Mouse (Mus musculus): ENCODE results near the gene Bco1. TPM values are rescaled to one million over a fixed set of nuclear protein-coding genes. Genes with fewer than 3 reads are reported as not detected.

Gene Bco1
- polyA plus RNA-seq, 1 experiment from 2014 or later: 0.11 TPM

- Histone ChIP-seq H3K4me3 (ENCODE audit: low read depth, low read length) (no peak overlapping the region), H3K4me2 (ENCODE audit: low read depth, low read length) (no peak overlapping the region), H3K9ac (replicated peaks; ENCODE audit: low read length) (no peak overlapping the region), H3K4me1 (ENCODE audit: control insufficient read depth, insufficient read depth, low read length) (no peaks in the 10 kb centered on the region; the same call in 1 of the 2 replicates), H3K36me3 (replicated peaks; ENCODE audit: control insufficient read depth, insufficient read depth, low read depth, low read length) (no peaks in the 10 kb centered on the region), H3K27ac (replicated peaks; ENCODE audit: low read depth, low read length) (no peak overlapping the region), H3K9me3 (replicated peaks; ENCODE audit: control insufficient read depth, low read length) (no peaks in the 10 kb centered on the region), H3K27me3 (ENCODE audit: control insufficient read depth, insufficient read depth, low read length) (no peaks in the 10 kb centered on the region)
- WGBS: 59% methylated on average over 11 of the region's 11 CpGs
- peak; percentile 30 for DNase-seq (ENCODE audit: low spot score)
- ATAC-seq (replicated peaks; ENCODE audit: insufficient number of reproducible peaks, low FRiP score, low TSS enrichment, low read depth): no peak
Measured at GRCm38 (mm10) chr8:117097564-117098191, 2.0 kb downstream of the Bco1 start.

DNA sequence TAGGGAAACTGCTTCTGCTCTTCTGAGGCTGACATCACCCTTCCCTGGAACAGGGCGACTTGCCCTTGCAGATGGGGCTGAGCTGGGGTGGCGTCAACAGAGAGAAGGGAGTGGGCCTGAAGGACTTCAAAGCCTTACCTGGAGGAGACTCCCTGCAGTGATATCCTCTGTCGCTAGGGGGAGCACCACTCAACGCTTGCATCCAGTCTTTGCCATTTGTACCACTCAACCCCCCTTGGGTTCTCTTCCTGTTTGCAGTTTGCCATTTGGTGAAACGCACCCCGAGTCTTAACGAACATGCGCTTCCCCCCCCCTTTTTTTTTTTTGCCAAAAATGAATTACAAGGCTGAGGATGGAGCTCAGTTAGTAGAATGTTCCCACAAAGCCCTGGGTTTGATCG, 11.9 kb downstream of the Bco1 start:
- no peaks in the 10 kb centered on the region for H3K36me3 ChIP-seq (replicated peaks; ENCODE audit: control insufficient read depth, insufficient read depth, low read depth, low read length)
- 20% methylated on average over 9 of the region's 9 CpGs for WGBS
- H3K27ac ChIP-seq (replicated peaks; ENCODE audit: low read depth, low read length): no peak overlapping the region
- no peak overlapping the region for H3K4me3 ChIP-seq (ENCODE audit: low read depth, low read length)
- peak; percentile 84 for DNase-seq (ENCODE audit: low spot score)
- H3K9ac ChIP-seq (replicated peaks; ENCODE audit: low read length): no peak overlapping the region
- H3K27me3 ChIP-seq (ENCODE audit: control insufficient read depth, insufficient read depth, low read length): no peaks in the 10 kb centered on the region
- H3K4me1 ChIP-seq (ENCODE audit: control insufficient read depth, insufficient read depth, low read length): no peaks in the 10 kb centered on the region
- no peak for ATAC-seq (replicated peaks; ENCODE audit: insufficient number of reproducible peaks, low FRiP score, low TSS enrichment, low read depth)
- no peaks in the 10 kb centered on the region for H3K9me3 ChIP-seq (replicated peaks; ENCODE audit: control insufficient read depth, low read length)
- no peak overlapping the region for H3K4me2 ChIP-seq (ENCODE audit: low read depth, low read length)

- no peak overlapping the region for H3K9ac ChIP-seq (replicated peaks; ENCODE audit: low read length)
Measured at GRCm38 (mm10) chr8:117109018-117109711, 13.5 kb downstream of the Bco1 start.

DNA sequence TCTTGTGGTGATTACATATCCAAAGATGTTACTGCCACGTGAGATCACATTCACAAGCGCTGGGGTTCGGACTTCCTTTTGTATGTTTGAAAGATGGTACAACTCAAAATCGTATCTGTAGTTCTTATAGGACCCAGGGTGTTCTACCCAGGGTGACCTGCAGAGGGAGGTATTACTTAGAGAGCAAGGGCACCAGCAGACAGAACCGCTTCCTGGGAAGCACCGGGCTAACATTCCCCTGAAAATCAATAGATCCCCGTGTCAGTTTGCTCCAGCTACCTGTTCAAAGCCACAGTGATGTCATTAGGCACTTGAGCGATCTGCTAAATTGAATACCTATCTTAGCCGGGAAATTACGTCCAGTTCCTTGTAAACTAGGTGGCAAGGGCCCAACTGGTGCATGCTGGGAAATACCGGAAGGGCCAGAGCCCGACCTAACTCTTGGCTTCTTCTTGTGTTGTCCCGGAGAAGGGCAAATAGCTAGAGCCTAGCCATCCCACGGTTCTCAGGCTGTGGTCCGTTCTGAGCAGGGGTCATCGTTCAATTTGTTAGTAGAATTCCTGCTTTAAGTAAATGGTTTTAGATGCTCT, 14.2 kb downstream of the Bco1 start:
- Histone ChIP-seq H3K27ac (replicated peaks; ENCODE audit: low read depth, low read length) (no peak overlapping the region), H3K9me3 (replicated peaks; ENCODE audit: control insufficient read depth, low read length) (no peaks in the 10 kb centered on the region), H3K36me3 (replicated peaks; ENCODE audit: control insufficient read depth, insufficient read depth, low read depth, low read length) (no peaks in the 10 kb centered on the region), H3K4me1 (ENCODE audit: control insufficient read depth, insufficient read depth, low read length) (no peaks in the 10 kb centered on the region), H3K9ac (replicated peaks; ENCODE audit: low read length) (no peak overlapping the region), H3K4me3 (ENCODE audit: low read depth, low read length) (no peak overlapping the region), H3K27me3 (ENCODE audit: control insufficient read depth, insufficient read depth, low read length) (no peaks in the 10 kb centered on the region), H3K4me2 (ENCODE audit: low read depth, low read length) (no peak overlapping the region)
- WGBS: 47% methylated on average over 16 of the region's 16 CpGs
- peak; percentile 39 for DNase-seq (ENCODE audit: low spot score)
- ATAC-seq (replicated peaks; ENCODE audit: insufficient number of reproducible peaks, low FRiP score, low TSS enrichment, low read depth): no peak

More at GRCm38 (mm10) chr8:117109018-117109711, 13.5 kb downstream of the Bco1 start:
- H3K9me3 ChIP-seq (replicated peaks; ENCODE audit: control insufficient read depth, low read length): no peaks in the 10 kb centered on the region
- no peaks in the 10 kb centered on the region for H3K4me1 ChIP-seq (ENCODE audit: control insufficient read depth, insufficient read depth, low read length)
- H3K4me3 ChIP-seq (ENCODE audit: low read depth, low read length): no peak overlapping the region
- no peaks in the 10 kb centered on the region for H3K36me3 ChIP-seq (replicated peaks; ENCODE audit: control insufficient read depth, insufficient read depth, low read depth, low read length)
- H3K4me2 ChIP-seq (ENCODE audit: low read depth, low read length): no peak overlapping the region
- no peak overlapping the region for H3K27ac ChIP-seq (replicated peaks; ENCODE audit: low read depth, low read length)
- ATAC-seq (replicated peaks; ENCODE audit: insufficient number of reproducible peaks, low FRiP score, low TSS enrichment, low read depth) (no peak), DNase-seq (ENCODE audit: low spot score) (no peak)
- WGBS: 90% methylated on average over 19 of the region's 19 CpGs
- no peaks in the 10 kb centered on the region for H3K27me3 ChIP-seq (ENCODE audit: control insufficient read depth, insufficient read depth, low read length)

- WGBS: 90% methylated on average over 3 of the region's 3 CpGs
- Histone ChIP-seq H3K27me3 (ENCODE audit: control insufficient read depth, insufficient read depth, low read length) (no peaks in the 10 kb centered on the region), H3K4me2 (ENCODE audit: low read depth, low read length) (no peak overlapping the region), H3K9me3 (replicated peaks; ENCODE audit: control insufficient read depth, low read length) (no peaks in the 10 kb centered on the region), H3K4me1 (ENCODE audit: control insufficient read depth, insufficient read depth, low read length) (peaks cover 3% of the 10 kb centered on the region; the same call in 1 of the 2 replicates), H3K36me3 (replicated peaks; ENCODE audit: control insufficient read depth, insufficient read depth, low read depth, low read length) (no peaks in the 10 kb centered on the region), H3K4me3 (ENCODE audit: low read depth, low read length) (no peak overlapping the region), H3K27ac (replicated peaks; ENCODE audit: low read depth, low read length) (no peak overlapping the region), H3K9ac (replicated peaks; ENCODE audit: low read length) (no peak overlapping the region)
- ATAC-seq (replicated peaks; ENCODE audit: insufficient number of reproducible peaks, low FRiP score, low TSS enrichment, low read depth): no peak
- DNase-seq (ENCODE audit: low spot score): no peak
Measured at GRCm38 (mm10) chr8:117111641-117112040, 16.0 kb downstream of the Bco1 start.

GRCm38 (mm10) chr8:117112261-117112660, 16.6 kb downstream of the Bco1 start:
- DNase-seq (ENCODE audit: low spot score) (no peak), ATAC-seq (replicated peaks; ENCODE audit: insufficient number of reproducible peaks, low FRiP score, low TSS enrichment, low read depth) (no peak)
- Histone ChIP-seq H3K4me3 (ENCODE audit: low read depth, low read length) (no peak overlapping the region), H3K4me1 (ENCODE audit: control insufficient read depth, insufficient read depth, low read length) (peaks cover 3% of the 10 kb centered on the region; the same call in 1 of the 2 replicates), H3K9me3 (replicated peaks; ENCODE audit: control insufficient read depth, low read length) (no peaks in the 10 kb centered on the region), H3K9ac (replicated peaks; ENCODE audit: low read length) (no peak overlapping the region), H3K27me3 (ENCODE audit: control insufficient read depth, insufficient read depth, low read length) (no peaks in the 10 kb centered on the region), H3K4me2 (ENCODE audit: low read depth, low read length) (no peak overlapping the region), H3K36me3 (replicated peaks; ENCODE audit: control insufficient read depth, insufficient read depth, low read depth, low read length) (no peaks in the 10 kb centered on the region), H3K27ac (replicated peaks; ENCODE audit: low read depth, low read length) (no peak overlapping the region)
- 75% methylated on average over 8 of the region's 8 CpGs for WGBS

DNA sequence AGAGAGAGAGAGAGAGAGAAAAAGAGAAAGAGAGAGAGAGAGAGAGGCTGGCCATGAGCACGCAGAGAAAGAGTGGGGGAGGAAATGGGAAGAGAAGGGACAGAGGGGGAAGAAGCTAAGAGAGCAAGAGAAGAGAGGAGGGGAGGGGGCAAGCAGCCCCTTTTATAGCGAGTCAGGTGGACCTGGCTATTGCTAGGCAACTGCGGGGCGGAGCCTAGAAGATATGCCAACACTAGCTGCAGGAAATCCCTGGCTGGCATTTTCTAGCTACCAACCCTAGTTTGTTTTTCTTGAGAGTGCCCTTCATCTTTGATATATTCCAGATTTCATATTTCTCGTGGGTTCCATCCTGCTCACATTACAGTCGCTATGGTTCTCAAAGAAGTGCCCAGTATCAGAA, 19.4 kb downstream of the Bco1 start:
- Histone ChIP-seq H3K27ac (replicated peaks; ENCODE audit: low read depth, low read length) (no peak overlapping the region), H3K9ac (replicated peaks; ENCODE audit: low read length) (no peak overlapping the region), H3K9me3 (replicated peaks; ENCODE audit: control insufficient read depth, low read length) (no peaks in the 10 kb centered on the region), H3K4me1 (ENCODE audit: control insufficient read depth, insufficient read depth, low read length) (peaks cover 3% of the 10 kb centered on the region; the same call in 1 of the 2 replicates), H3K27me3 (ENCODE audit: control insufficient read depth, insufficient read depth, low read length) (no peaks in the 10 kb centered on the region), H3K4me2 (ENCODE audit: low read depth, low read length) (no peak overlapping the region), H3K36me3 (replicated peaks; ENCODE audit: control insufficient read depth, insufficient read depth, low read depth, low read length) (no peaks in the 10 kb centered on the region), H3K4me3 (ENCODE audit: low read depth, low read length) (no peak overlapping the region)
- WGBS: 33% methylated on average over 6 of the region's 6 CpGs
- no peak for ATAC-seq (replicated peaks; ENCODE audit: insufficient number of reproducible peaks, low FRiP score, low TSS enrichment, low read depth)
- DNase-seq (ENCODE audit: low spot score): no peak
